Mouse (Mus musculus): Measurements from ENCODE around the gene Tesc.

GRCm38 (mm10) chr5:117986327-117986726 is 41.2 kb upstream of the Tesc start:
- TF ChIP-seq CTCF (IDR thresholded peaks at IDR 0.05; ENCODE audit: low read depth) (no peak), EP300 (IDR thresholded peaks at IDR 0.05; ENCODE audit: low read depth) (no peak)

Measured in liver, embryonic 14.5 days (tissue).